In genomic region chr6:5298092-5298554, GRCm38 (mm10) we compare ENCODE assay signal across 8 mouse cellular contexts. TPM values are rescaled to one million over a fixed set of nuclear protein-coding genes. Genes with fewer than 3 reads are reported as not detected.
DNase-seq lines count a peak whose midpoint lies in the region; ATAC-seq and TF ChIP-seq lines count a peak whose summit lies in the region.

Pon2 (minus strand) TSS chr6:5298455.

- ATAC-seq in erythroid progenitor cell, adult 5-6 weeks (replicated peaks; ENCODE audit: low FRiP score, poor library complexity, severe bottlenecking), result peak; percentile 84
- ATAC-seq in heart, embryonic 13.5 days (ENCODE audit: extremely low read depth, insufficient number of reproducible peaks, low FRiP score, low TSS enrichment), result peak; percentile 89
- peak; percentile 95 for ATAC-seq in kidney, postnatal 0 days (replicated peaks; ENCODE audit: low FRiP score, low read depth)
- peak; percentile 92 for ATAC-seq in liver, embryonic 15.5 days (ENCODE audit: insufficient read depth)
- peak; percentile 94 for ATAC-seq in neural tube, embryonic 11.5 days (ENCODE audit: insufficient read depth, low FRiP score, low TSS enrichment)

- H3K4me2 ChIP-seq in heart, embryonic 13.5 days, result peak within 1 kb of the TSS; percentile 68
- peak within 1 kb of the TSS; percentile 60 for H3K4me2 ChIP-seq in kidney, postnatal 0 days (ENCODE audit: low read length)
- H3K4me2 ChIP-seq in liver, embryonic 15.5 days, result peak within 1 kb of the TSS; percentile 75
- peak within 1 kb of the TSS; percentile 67 for H3K4me2 ChIP-seq in neural tube, embryonic 11.5 days (ENCODE audit: low read depth)

- H3K4me3 ChIP-seq in heart, embryonic 13.5 days, result peak within 1 kb of the TSS; percentile 79
- H3K4me3 ChIP-seq in kidney, postnatal 0 days (replicated peaks; ENCODE audit: low read depth, low read length), result peak within 1 kb of the TSS; percentile 65
- H3K4me3 ChIP-seq in liver, embryonic 15.5 days (replicated peaks), result peak within 1 kb of the TSS; percentile 78
- peak within 1 kb of the TSS; percentile 58 for H3K4me3 ChIP-seq in neural tube, embryonic 11.5 days (ENCODE audit: low read depth, low read length)

- peaks cover 14% of the 10 kb centered on the region for H3K4me1 ChIP-seq in heart, embryonic 13.5 days
- no peaks in the 10 kb centered on the region for H3K4me1 ChIP-seq in kidney, postnatal 0 days (replicated peaks; ENCODE audit: insufficient read depth, low read length)
- H3K4me1 ChIP-seq in liver, embryonic 15.5 days (replicated peaks), result peaks cover 51% of the 10 kb centered on the region
- no peaks in the 10 kb centered on the region for H3K4me1 ChIP-seq in neural tube, embryonic 11.5 days (ENCODE audit: control insufficient read depth, insufficient read depth, low read length)

- H3K27ac ChIP-seq in heart, embryonic 13.5 days (replicated peaks), result peak within 1 kb of the TSS; percentile 89
- peak within 1 kb of the TSS; percentile 85 for H3K27ac ChIP-seq in kidney, postnatal 0 days
- H3K27ac ChIP-seq in liver, embryonic 15.5 days (replicated peaks), result peak within 1 kb of the TSS; percentile 96
- peak within 1 kb of the TSS; percentile 53; the same call in 1 of the 2 replicates for H3K27ac ChIP-seq in neural tube, embryonic 11.5 days (ENCODE audit: low read depth, low read length)

- peaks cover 4% of the 10 kb centered on the region; the same call in 1 of the 2 replicates for H3K36me3 ChIP-seq in heart, embryonic 13.5 days
- no peaks in the 10 kb centered on the region for H3K36me3 ChIP-seq in kidney, postnatal 0 days (ENCODE audit: insufficient read depth, low read length)
- H3K36me3 ChIP-seq in liver, embryonic 15.5 days (replicated peaks), result peaks cover 27% of the 10 kb centered on the region
- H3K36me3 ChIP-seq in neural tube, embryonic 11.5 days (ENCODE audit: control insufficient read depth, insufficient read depth, low read length), result no peaks in the 10 kb centered on the region

- under 1% methylated on average over 31 of the region's 47 CpGs for WGBS in heart, embryonic 13.5 days
- WGBS in kidney, postnatal 0 days, result under 1% methylated on average over 47 of the region's 47 CpGs
- under 1% methylated on average over 47 of the region's 47 CpGs for WGBS in liver, embryonic 15.5 days (ENCODE audit: insufficient replicate concordance)
- WGBS in neural tube, embryonic 11.5 days, result under 1% methylated on average over 26 of the region's 47 CpGs

- no peak for TF ChIP-seq CTCF in kidney, postnatal 0 days (IDR thresholded peaks at IDR 0.05; ENCODE audit: low read depth)

- peak within 1 kb of the TSS; percentile 90 for H3K9ac ChIP-seq in heart, embryonic 13.5 days
- H3K9ac ChIP-seq in kidney, postnatal 0 days (ENCODE audit: low read depth, low read length), result peak within 1 kb of the TSS; percentile 78
- H3K9ac ChIP-seq in liver, embryonic 15.5 days, result peak within 1 kb of the TSS; percentile 93
- H3K9ac ChIP-seq in neural tube, embryonic 11.5 days (ENCODE audit: low read length), result peak within 1 kb of the TSS; percentile 73

- H3K27me3 ChIP-seq in heart, embryonic 13.5 days (replicated peaks), result no peaks in the 10 kb centered on the region
- no peaks in the 10 kb centered on the region for H3K27me3 ChIP-seq in kidney, postnatal 0 days (ENCODE audit: insufficient read depth, low read length)
- no peaks in the 10 kb centered on the region for H3K27me3 ChIP-seq in liver, embryonic 15.5 days
- H3K27me3 ChIP-seq in neural tube, embryonic 11.5 days (ENCODE audit: control insufficient read depth, insufficient read depth, low read length), result no peaks in the 10 kb centered on the region

- no peaks in the 10 kb centered on the region for H3K9me3 ChIP-seq in heart, embryonic 13.5 days
- no peaks in the 10 kb centered on the region for H3K9me3 ChIP-seq in kidney, postnatal 0 days (replicated peaks; ENCODE audit: low read length)
- H3K9me3 ChIP-seq in liver, embryonic 15.5 days (replicated peaks), result no peaks in the 10 kb centered on the region
- H3K9me3 ChIP-seq in neural tube, embryonic 11.5 days (ENCODE audit: control insufficient read depth, low read length), result no peaks in the 10 kb centered on the region

- peak; percentile 82 to 88 for DNase-seq in B cell, adult 2 months
- peak; percentile 92 for DNase-seq in adrenal gland, postnatal 14 days
- peak; percentile 90 for DNase-seq in kidney, postnatal 0 days (ENCODE audit: low spot score)
- DNase-seq in neural tube, embryonic 11.5 days (ENCODE audit: low spot score), result peak; percentile 84
- DNase-seq in testis, postnatal 10 days (ENCODE audit: low spot score), result peak; percentile 81

RNA-seq across cellular contexts. Expression of gene Pon2, which starts in this region (rescaled TPM):
- 28.5 and 29.1 TPM in 2 replicates for total RNA-seq in adrenal gland, postnatal 14 days (2021)
- total RNA-seq in erythroid progenitor cell, adult 5-6 weeks (2015; ENCODE audit: low replicate concordance), result 163 and 182 TPM in 2 replicates
- total RNA-seq in erythroid progenitor cell, adult 5-6 weeks (2017; ENCODE audit: low replicate concordance), result 69.1 and 72.4 TPM in 2 replicates
- polyA plus RNA-seq in heart, embryonic 13.5 days (2015; fragmentation: Nextera tagmentation; extraction: Ambion mirVana), result 37.2 and 41.4 TPM in 2 replicates
- polyA plus RNA-seq in kidney, postnatal 0 days (2015; fragmentation: Nextera tagmentation; extraction: Ambion mirVana), result 25.8 and 27.8 TPM in 2 replicates
- 48.2 and 52.1 TPM in 2 replicates for polyA plus RNA-seq in liver, embryonic 15.5 days (2015; fragmentation: Nextera tagmentation; extraction: Ambion mirVana)
- 25.1 and 25.9 TPM in 2 replicates for polyA plus RNA-seq in neural tube, embryonic 11.5 days (2014; fragmentation: Nextera tagmentation; extraction: Ambion mirVana)

Comparison
In these comparisons a context has a peak if more than half of its experiments do, and no peak if none do; other contexts are left out.
1. Peak in every context shown above with its lines: DNase-seq, ATAC-seq, H3K4me3 ChIP-seq and H3K27ac ChIP-seq.